Mouse (Mus musculus): ENCODE data around the gene Wasf2. TPM values are rescaled to one million over a fixed set of nuclear protein-coding genes. Genes with fewer than 3 reads are reported as not detected.

The Wasf2 gene
- total and polyA plus RNA-seq, 3 experiments: 14.9 to 59.5 (median 21.7) TPM

DNA sequence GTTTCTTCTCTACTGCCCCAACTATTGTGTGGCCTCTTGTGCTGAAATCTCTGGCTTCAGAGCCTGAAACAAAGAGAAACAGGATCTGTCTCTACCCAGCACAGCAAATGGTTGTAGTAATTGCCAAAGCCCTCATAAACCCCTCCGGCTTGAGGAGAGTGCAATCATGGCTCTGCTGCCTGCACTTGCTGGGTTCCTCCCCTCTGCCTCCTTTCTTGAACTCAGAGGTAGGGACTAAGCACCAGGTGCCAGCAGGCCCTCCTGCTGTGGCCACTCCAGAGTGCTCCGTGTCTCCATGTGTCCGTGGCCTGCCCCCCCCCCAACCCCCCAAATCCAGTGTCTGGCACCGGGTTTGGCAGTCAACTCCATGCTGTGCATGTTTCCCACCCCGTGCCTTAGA, 67.0 kb downstream of the Wasf2 start:
- in situ Hi-C loops (cut with MboI; ENCODE audit: low pct_ligation_motif_present, low pct_unique_long_range_greater_than_20kb, low sequenced_read_pairs): no loop called here
- no peak overlapping the region for H3K9ac ChIP-seq (ENCODE audit: insufficient read depth, low read depth)
- H3K36me3 ChIP-seq (replicated peaks in 1 of 2; ENCODE audit: control insufficient read depth in 1 of 2, insufficient read depth in 1 of 2, low read length in 1 of 2): peaks cover 50 to 77% of the 10 kb centered on the region in 2 experiments
- H3K9me3 ChIP-seq (replicated peaks; ENCODE audit: low read length): no peaks in the 10 kb centered on the region
- no peak overlapping the region for H3K27ac ChIP-seq (ENCODE audit: insufficient read depth, low read depth)
- no peak overlapping the region for H3K4me3 ChIP-seq (replicated peaks in 1 of 3; ENCODE audit: low read depth in 2 of 3, low read length in 2 of 3, poor library complexity in 1 of 3)
- no peaks in the 10 kb centered on the region for H3K79me2 ChIP-seq (replicated peaks; ENCODE audit: control insufficient read depth, extremely low read depth, insufficient read depth, poor library complexity, severe bottlenecking)
- no peak for DNase-seq (ENCODE audit: extremely low read depth)
- H3K4me2 ChIP-seq (ENCODE audit: insufficient read depth, low read depth, poor library complexity, severe bottlenecking): no peak overlapping the region
- dilution Hi-C loops (cut with MboI; ENCODE audit: extremely low pct_ligation_motif_present, extremely low pct_unique_long_range_greater_than_20kb, low sequenced_read_pairs): no loop called here
- peaks cover 0 to 57% of the 10 kb centered on the region in 2 experiments; a peak in 2 of 4 replicates for H3K4me1 ChIP-seq (ENCODE audit: control insufficient read depth in 1 of 2, insufficient read depth in 2 of 2)
- H3K27me3 ChIP-seq (replicated peaks): no peaks in the 10 kb centered on the region
- no peak for TF ChIP-seq IRF4 (IDR thresholded peaks at IDR 0.05; ENCODE audit: low read depth, low read length)
- no peak for TF ChIP-seq SIN3A (IDR thresholded peaks at IDR 0.05; ENCODE audit: low read length)
- TF ChIP-seq BHLHE40 (IDR thresholded peaks at IDR 0.05; ENCODE audit: low read depth, low read length): no peak
- no peak for TF ChIP-seq MXI1 (IDR thresholded peaks at IDR 0.05; ENCODE audit: low read depth, low read length)
- TF ChIP-seq ZC3H11A (IDR thresholded peaks at IDR 0.05; ENCODE audit: low read depth, low read length): no peak
- TF ChIP-seq MAZ (IDR thresholded peaks at IDR 0.05; ENCODE audit: low read depth, low read length): no peak
- TF ChIP-seq ZNF384 (IDR thresholded peaks at IDR 0.05; ENCODE audit: low read depth, low read length): no peak
- no peak for TF ChIP-seq CHD2 (IDR thresholded peaks at IDR 0.05; ENCODE audit: low read length)
- TF ChIP-seq JUND (conservative IDR thresholded peaks at IDR 0.05; ENCODE audit: low read depth, low read length): no peak
- no peak for TF ChIP-seq CTCF (conservative IDR thresholded peaks at IDR 0.05 in 1 of 2, IDR thresholded peaks at IDR 0.05 in 1 of 2; ENCODE audit: low read depth in 2 of 2, low read length in 2 of 2)
- no peak for TF ChIP-seq RCOR1 (conservative IDR thresholded peaks at IDR 0.05; ENCODE audit: low read depth, low read length)
- TF ChIP-seq TBP (conservative IDR thresholded peaks at IDR 0.05; ENCODE audit: low read depth, low read length): no peak
- TF ChIP-seq ZMIZ1 (IDR thresholded peaks at IDR 0.05; ENCODE audit: low read depth, low read length): no peak

GRCm38 (mm10) chr4:133197801-133198286, 67.5 kb downstream of the Wasf2 start:
- in situ Hi-C loops (cut with MboI; ENCODE audit: low pct_ligation_motif_present, low pct_unique_long_range_greater_than_20kb, low sequenced_read_pairs) (no loop called here), dilution Hi-C loops (cut with MboI; ENCODE audit: extremely low pct_ligation_motif_present, extremely low pct_unique_long_range_greater_than_20kb, low sequenced_read_pairs) (no loop called here)
- no peaks in the 10 kb centered on the region for H3K27me3 ChIP-seq (replicated peaks)
- H3K9me3 ChIP-seq (replicated peaks; ENCODE audit: low read length): no peaks in the 10 kb centered on the region
- peaks cover 46 to 72% of the 10 kb centered on the region in 2 experiments for H3K36me3 ChIP-seq (replicated peaks in 1 of 2; ENCODE audit: control insufficient read depth in 1 of 2, insufficient read depth in 1 of 2, low read length in 1 of 2)
- TF ChIP-seq CTCF (conservative IDR thresholded peaks at IDR 0.05 in 1 of 2, IDR thresholded peaks at IDR 0.05 in 1 of 2; ENCODE audit: low read depth in 2 of 2, low read length in 2 of 2) (no peak), MYC (IDR thresholded peaks at IDR 0.05; ENCODE audit: low read depth, low read length) (no peak)
- no peak overlapping the region for H3K4me2 ChIP-seq (ENCODE audit: insufficient read depth, low read depth, poor library complexity, severe bottlenecking)
- H3K79me2 ChIP-seq (replicated peaks; ENCODE audit: control insufficient read depth, extremely low read depth, insufficient read depth, poor library complexity, severe bottlenecking): no peaks in the 10 kb centered on the region
- H3K27ac ChIP-seq (ENCODE audit: insufficient read depth, low read depth): no peak overlapping the region
- H3K9ac ChIP-seq (ENCODE audit: insufficient read depth, low read depth): no peak overlapping the region
- H3K4me3 ChIP-seq (replicated peaks in 1 of 3; ENCODE audit: low read depth in 2 of 3, low read length in 2 of 3, poor library complexity in 1 of 3): no peak overlapping the region
- peaks cover 0 to 57% of the 10 kb centered on the region in 2 experiments; a peak in 2 of 4 replicates for H3K4me1 ChIP-seq (ENCODE audit: control insufficient read depth in 1 of 2, insufficient read depth in 2 of 2)
- no peak for DNase-seq (ENCODE audit: extremely low read depth)

Measured in CH12.LX (cell line).